Mouse (Mus musculus) C2C12 (cell line): ENCODE measurements at regions not wholly inside any gene's neighbourhood (a gene's known extent, or its start where the extent isn't known, plus 50 kb on each side); places are given as distances from the start of the nearest gene placed in this dataset.
"Not testable (repeated sequence)": the region's sequence is repeated elsewhere in the genome, so short reads cannot be mapped to it uniquely, and the experiment has no call there.

Source experiments
- H3K27me3 ChIP-seq: one replicate; pipeline ENCODE4 v1.6.1; 2011; ENCODE audit not compliant: control insufficient read depth, insufficient read depth, insufficient read length
- H3K36me3 ChIP-seq: one replicate; pipeline ENCODE4 v1.6.1; 2011; ENCODE audit not compliant: control insufficient read depth, insufficient read depth
- H3K4me3 ChIP-seq: one replicate; pipeline ENCODE4 v1.5.1; 2011; ENCODE audit warnings: mild to moderate bottlenecking, control low read depth; ENCODE audit not compliant: poor library complexity, insufficient read depth, severe bottlenecking
- H3K79me2 ChIP-seq: one replicate; pipeline ENCODE4 v1.6.1; 2011; ENCODE audit not compliant: control insufficient read depth, insufficient read depth
- H3K79me3 ChIP-seq: one replicate; pipeline ENCODE4 v1.6.1; 2011; ENCODE audit warnings: low read depth, control low read depth
- H3ac ChIP-seq: one replicate; pipeline ENCODE3; 2011; ENCODE audit warnings: low read depth; ENCODE audit not compliant: control insufficient read depth, insufficient read length
- CEBPB ChIP-seq: IDR thresholded peaks from one replicate; pipeline ENCODE4 v1.6.1; 2011; ENCODE audit warnings: low read depth, mild to moderate bottlenecking, control low read depth, moderate library complexity
- CTCF ChIP-seq: IDR thresholded peaks from one replicate; pipeline ENCODE4 v1.5.1; 2011; ENCODE audit not compliant: control insufficient read depth, insufficient read depth, insufficient read length
- FOSL1 ChIP-seq: IDR thresholded peaks from one replicate; pipeline ENCODE4 v1.8.0; 2011; ENCODE audit warnings: mild to moderate bottlenecking, low read length; ENCODE audit not compliant: poor library complexity, insufficient read depth, severe bottlenecking
- MAX ChIP-seq: IDR thresholded peaks from one replicate; pipeline ENCODE4 v1.6.1; 2011; ENCODE audit warnings: mild to moderate bottlenecking, control low read depth
- MYOD1 ChIP-seq: IDR thresholded peaks from one replicate; pipeline ENCODE4 v1.6.1; 2011; ENCODE audit warnings: low read depth; ENCODE audit not compliant: control insufficient read depth, insufficient read length
- MYOG ChIP-seq: IDR thresholded peaks from one replicate; pipeline ENCODE4 v1.6.1; 2011; ENCODE audit not compliant: control insufficient read depth, insufficient read length; ENCODE audit errors: extremely low read depth
- USF1 ChIP-seq: IDR thresholded peaks from one replicate; pipeline ENCODE4 v1.6.1; 2011; ENCODE audit warnings: low read depth, mild to moderate bottlenecking, control low read depth, moderate library complexity

GRCm38 (mm10) chr13:73077866-73078430 is 182.3 kb upstream of the Irx4 start:
- no peaks in the 10 kb centered on the region for H3K36me3 ChIP-seq
- H3K79me3 ChIP-seq = no peaks in the 10 kb centered on the region
- no peak overlapping the region for H3ac ChIP-seq
- TF ChIP-seq MAX (no peak), CTCF (no peak), USF1 (no peak), CEBPB (no peak), MYOD1 (no peak), MYOG (no peak), FOSL1 (no peak)
- H3K4me3 ChIP-seq = no peak overlapping the region
- H3K27me3 ChIP-seq = no peaks in the 10 kb centered on the region
- H3K79me2 ChIP-seq = no peaks in the 10 kb centered on the region

GRCm38 (mm10) chr13:73087815-73088214 is 172.5 kb upstream of the Irx4 start:
- H3K4me3 ChIP-seq, H3K79me2 ChIP-seq, H3ac ChIP-seq, H3K79me3 ChIP-seq, H3K36me3 ChIP-seq, H3K27me3 ChIP-seq: not testable (repeated sequence)

GRCm38 (mm10) chr13:73091886-73092285 is 168.4 kb upstream of the Irx4 start:
- no peaks in the 10 kb centered on the region for H3K79me3 ChIP-seq

GRCm38 (mm10) chr13:73097502-73097901 is 162.8 kb upstream of the Irx4 start:
- Histone ChIP-seq H3K36me3 (no peaks in the 10 kb centered on the region), H3K79me3 (no peaks in the 10 kb centered on the region), H3ac (no peak overlapping the region), H3K79me2 (no peaks in the 10 kb centered on the region), H3K4me3 (no peak overlapping the region), H3K27me3 (no peaks in the 10 kb centered on the region)
- no peak for TF ChIP-seq CTCF
- TF ChIP-seq CEBPB = no peak

More at GRCm38 (mm10) chr13:73091886-73092285, 168.4 kb upstream of the Irx4 start:
- no peak overlapping the region for H3ac ChIP-seq
- no peak for TF ChIP-seq FOSL1
- no peak for TF ChIP-seq USF1
- TF ChIP-seq CTCF = no peak
- no peak for TF ChIP-seq MYOD1
- no peak for TF ChIP-seq CEBPB
- TF ChIP-seq MAX = no peak
- no peak for TF ChIP-seq MYOG
- no peaks in the 10 kb centered on the region for H3K79me2 ChIP-seq
- H3K27me3 ChIP-seq = no peaks in the 10 kb centered on the region
- no peak overlapping the region for H3K4me3 ChIP-seq
- H3K36me3 ChIP-seq = no peaks in the 10 kb centered on the region

- Histone ChIP-seq H3K36me3 (no peaks in the 10 kb centered on the region), H3K4me3 (no peak overlapping the region), H3ac (no peak overlapping the region), H3K79me3 (no peaks in the 10 kb centered on the region), H3K79me2 (no peaks in the 10 kb centered on the region), H3K27me3 (no peaks in the 10 kb centered on the region)
- TF ChIP-seq MAX = no peak
- TF ChIP-seq MYOD1 = no peak
- TF ChIP-seq CTCF = no peak
- TF ChIP-seq FOSL1 = no peak
- no peak for TF ChIP-seq USF1
- no peak for TF ChIP-seq MYOG
- no peak for TF ChIP-seq CEBPB
Observed at GRCm38 (mm10) chr13:73099407-73099806, 160.9 kb upstream of the Irx4 start.

GRCm38 (mm10) chr13:73107250-73107993 is 152.9 kb upstream of the Irx4 start:
- H3K79me2 ChIP-seq = no peaks in the 10 kb centered on the region
- H3K36me3 ChIP-seq = no peaks in the 10 kb centered on the region
- no peaks in the 10 kb centered on the region for H3K79me3 ChIP-seq
- H3K4me3 ChIP-seq = no peak overlapping the region
- H3ac ChIP-seq = no peak overlapping the region
- H3K27me3 ChIP-seq = no peaks in the 10 kb centered on the region
- TF ChIP-seq MYOD1 (no peak), MAX (no peak), MYOG (no peak), FOSL1 (no peak), USF1 (no peak), CTCF (no peak), CEBPB (no peak)
